Mouse (Mus musculus): ENCODE results near the gene Adarb1.

DNA sequence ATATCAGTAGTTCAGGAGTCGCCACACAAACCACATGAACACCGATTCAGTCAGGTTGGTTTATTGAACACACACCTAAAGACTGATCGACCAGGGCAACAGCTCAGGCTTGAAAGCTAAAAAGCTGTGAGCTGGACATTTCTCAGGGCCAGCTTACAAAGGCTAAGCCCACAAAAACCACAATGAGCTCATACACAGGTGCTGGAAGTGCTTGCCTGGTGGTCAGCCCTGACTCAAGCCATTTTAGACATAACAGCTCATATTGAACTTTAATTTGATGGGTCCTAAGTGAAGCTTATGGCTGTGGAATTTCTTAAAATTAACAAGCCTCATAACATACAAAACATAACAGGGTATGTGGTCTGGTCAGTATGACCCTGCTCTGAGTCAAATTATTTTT is 2.1 kb upstream of the Adarb1 start:
- TF ChIP-seq CTCF (IDR thresholded peaks at IDR 0.05; ENCODE audit: low read depth) (no peak), EP300 (IDR thresholded peaks at IDR 0.05; ENCODE audit: low read depth) (no peak)

Measured in liver, embryonic 14.5 days (tissue).